Mouse (Mus musculus) ES-E14 (cell line): Measurements from ENCODE around the gene Dlgap1. TPM values are rescaled to one million over a fixed set of nuclear protein-coding genes. Genes with fewer than 3 reads are reported as not detected.

Experiments used
- DNase-seq: peaks from one replicate; pipeline ENCODE4 v3.0.0-alpha.2; 2013; ENCODE audit warnings: low read depth, low spot score
- H3K27ac ChIP-seq: 2 replicates; pipeline ENCODE4 v1.5.1; 2012; ENCODE audit warnings: low read depth, mild to moderate bottlenecking, low read length, moderate library complexity, mixed read lengths; ENCODE audit not compliant: poor library complexity, insufficient read depth, severe bottlenecking
- H3K36me3 ChIP-seq: 2 replicates; pipeline ENCODE4 v1.6.1; 2012; ENCODE audit warnings: mild to moderate bottlenecking, low read length, moderate library complexity, mixed read lengths; ENCODE audit not compliant: control insufficient read depth, poor library complexity, insufficient read depth, severe bottlenecking
- H3K4me1 ChIP-seq, 2 experiments: fragments of 150-350 bp in 1 of 2; sonication (generic) in 1 of 2; 2 replicates each; pipeline ENCODE4 v1.6.1; 2012; ENCODE audit warnings: low read length in 2 of 2, mild to moderate bottlenecking in 1 of 2, mixed read lengths in 1 of 2; ENCODE audit not compliant: control insufficient read depth in 2 of 2, insufficient read depth in 2 of 2, poor library complexity in 1 of 2
- H3K4me3 ChIP-seq, 2 experiments: fragments of 150-350 bp in 1 of 2; sonication (generic) in 1 of 2; 2 replicates each; pipeline ENCODE4 v1.5.1; 2012; ENCODE audit warnings: low read length in 2 of 2, low read depth in 1 of 2, mild to moderate bottlenecking in 1 of 2, mixed read lengths in 1 of 2; ENCODE audit not compliant: insufficient read depth in 1 of 2, poor library complexity in 1 of 2, severe bottlenecking in 1 of 2
- H3K9ac ChIP-seq: 2 replicates; pipeline ENCODE4 v1.6.1; 2012; ENCODE audit warnings: low read depth, mild to moderate bottlenecking, low read length, mixed read lengths; ENCODE audit not compliant: poor library complexity, insufficient read depth, severe bottlenecking
- H3K9me3 ChIP-seq: fragments of 150-350 bp; sonication (generic); 2 replicates; pipeline ENCODE4 v1.6.1; 2012; ENCODE audit warnings: low read depth, mild to moderate bottlenecking, low read length; ENCODE audit not compliant: control insufficient read depth, insufficient read depth
- CHD2 ChIP-seq: IDR thresholded peaks from 2 replicates; pipeline ENCODE4 v1.6.1; 2014; ENCODE audit warnings: mild to moderate bottlenecking, low read depth, low read length, inconsistent platforms
- HCFC1 ChIP-seq: IDR thresholded peaks from 2 replicates; pipeline ENCODE4 v1.6.1; 2012; ENCODE audit warnings: low read length, inconsistent platforms, borderline replicate concordance; ENCODE audit not compliant: insufficient read depth
- in situ Hi-C, 2 experiments: fragments of 600-800 bp; cut with MboI; formaldehyde crosslinking; loops; one replicate each; pipeline ENCODE4 v1.15.1; 2025; ENCODE audit warnings: low sequenced_read_pairs in 2 of 2, inconsistent platforms in 1 of 2; ENCODE audit not compliant: unreplicated experiment in 2 of 2
- total RNA-seq: library from RNA; depleted of rRNA; stranded (reverse); fragments of 300-350 nt; gene quantifications from 2 replicates; pipeline ENCODE4 v1.2.3, GENCODE M21; 2012

The Dlgap1 gene
- total RNA-seq, 1 experiment: 0.94 TPM

GRCm38 (mm10) chr17:70870581-70870980 is 901.7 kb downstream of the Dlgap1 start:
- H3K4me3 ChIP-seq: peak overlapping the region; percentile 37 to 52
- in situ Hi-C loops: no loop called here
- TF ChIP-seq HCFC1: 0 out of 2 replicates have a peak, but pooled peaks have one; percentile 31
- no peak for TF ChIP-seq CHD2
- H3K36me3 ChIP-seq: no peaks in the 10 kb centered on the region
- H3K27ac ChIP-seq: peak overlapping the region; percentile 95
- peak; percentile 21 for DNase-seq
- H3K9me3 ChIP-seq: no peaks in the 10 kb centered on the region
- H3K4me1 ChIP-seq: peaks cover 5 to 13% of the 10 kb centered on the region in 2 experiments; a peak in 3 of 4 replicates
- H3K9ac ChIP-seq: peak overlapping the region; percentile 41; the same call in 1 of the 2 replicates
